Mouse (Mus musculus) midbrain, postnatal 0 days (tissue): Measurements from ENCODE around the gene Rab3d. TPM values are rescaled to one million over a fixed set of nuclear protein-coding genes. Genes with fewer than 3 reads are reported as not detected.

Experiments used
- ATAC-seq: fragments of 200-750 bp; cut with Nextera tagmentation; 2 replicates; pipeline ENCODE4 v1.8.0; 2017; ENCODE audit warnings: moderate number of reproducible peaks, mild to moderate bottlenecking, moderate TSS enrichment, moderate library complexity; ENCODE audit not compliant: low FRiP score
- DNase-seq: peaks from one replicate; pipeline ENCODE4 v3.0.0-alpha.2; 2015; ENCODE audit warnings: low spot score
- H3K27ac ChIP-seq: fragments of 300-500 bp; sonication (generic); 2 replicates; pipeline ENCODE4 v1.5.1; 2014; ENCODE audit warnings: low read depth, mild to moderate bottlenecking, low read length, mixed read lengths
- H3K27me3 ChIP-seq: fragments of 300-500 bp; sonication (generic); 2 replicates; pipeline ENCODE4 v1.6.1; 2014; ENCODE audit warnings: low read length, control low read depth, mixed read lengths; ENCODE audit not compliant: insufficient read depth
- H3K36me3 ChIP-seq: fragments of 300-500 bp; sonication (generic); 2 replicates; pipeline ENCODE4 v1.6.1; 2014; ENCODE audit warnings: low read length, control low read depth, mixed read lengths; ENCODE audit not compliant: insufficient read depth
- H3K4me1 ChIP-seq: fragments of 300-500 bp; sonication (generic); 2 replicates; pipeline ENCODE4 v1.6.1; 2014; ENCODE audit warnings: mild to moderate bottlenecking, control low read depth, antibody characterized with exemption, low read length, mixed read lengths; ENCODE audit not compliant: insufficient read depth
- H3K4me2 ChIP-seq: fragments of 300-500 bp; sonication (generic); 2 replicates; pipeline ENCODE4 v1.6.1; 2014; ENCODE audit warnings: low read depth, mild to moderate bottlenecking, low read length, mixed read lengths; ENCODE audit not compliant: poor library complexity, severe bottlenecking
- H3K4me3 ChIP-seq: fragments of 300-500 bp; sonication (generic); 2 replicates; pipeline ENCODE4 v1.5.1; 2014; ENCODE audit warnings: low read depth, mild to moderate bottlenecking, low read length, moderate library complexity
- H3K9ac ChIP-seq: fragments of 300-500 bp; sonication (generic); replicated peaks from 2 replicates; pipeline ENCODE4 v1.6.1; 2014; ENCODE audit warnings: mild to moderate bottlenecking, low read length, moderate library complexity, mixed read lengths; ENCODE audit not compliant: poor library complexity, severe bottlenecking
- H3K9me3 ChIP-seq: fragments of 300-500 bp; sonication (generic); 2 replicates; pipeline ENCODE4 v1.6.1; 2016; ENCODE audit warnings: low read length, control low read depth
- CTCF ChIP-seq: IDR thresholded peaks from 2 replicates; pipeline ENCODE4 v1.5.1; 2016; ENCODE audit warnings: antibody characterized with exemption, mild to moderate bottlenecking
- WGBS: fragments of 180-500 bp; shearing (Covaris S2); extraction: QIAGEN DNeasy Blood & Tissue Kit; methylation state at CpG from one replicate; pipeline ENCODE4 v1.1.7; 2014; 5-methylcytosine and 5-hydroxymethylcytosine counted together
- polyA plus RNA-seq: library from polyadenylated mRNA; unstranded; fragments of >200 nt; fragmentation: Nextera tagmentation; extraction: Ambion mirVana; gene quantifications from 2 replicates; pipeline ENCODE4 v1.2.1, GENCODE M21; 2015
- total RNA-seq: library from RNA; depleted of rRNA; stranded (reverse); fragments of >200 nt; gene quantifications from 2 replicates; pipeline ENCODE4 v1.2.3, GENCODE M21; 2014

Rab3d gene
- total and polyA plus RNA-seq, 2 experiments from 2014 or later = 17.4 to 26.0 TPM

GRCm38 (mm10) chr9:21916851-21917492 lies 1.0 kb downstream of the Rab3d start:
- Histone ChIP-seq H3K27ac (0 out of 2 replicates have a peak overlapping the region, but pooled peaks have one; percentile 27), H3K9me3 (no peaks in the 10 kb centered on the region), H3K9ac (peak overlapping the region; percentile 73; the same call in 1 of the 2 replicates), H3K27me3 (no peaks in the 10 kb centered on the region), H3K4me3 (peak overlapping the region; percentile 68), H3K4me1 (no peaks in the 10 kb centered on the region), H3K4me2 (peak overlapping the region; percentile 81), H3K36me3 (0 out of 2 replicates have a peak, but pooled peaks cover 7% of the 10 kb centered on the region)
- ATAC-seq (no peak), DNase-seq (no peak)
- WGBS = 64% methylated on average over 3 of the region's 3 CpGs
- TF ChIP-seq CTCF = no peak

DNA sequence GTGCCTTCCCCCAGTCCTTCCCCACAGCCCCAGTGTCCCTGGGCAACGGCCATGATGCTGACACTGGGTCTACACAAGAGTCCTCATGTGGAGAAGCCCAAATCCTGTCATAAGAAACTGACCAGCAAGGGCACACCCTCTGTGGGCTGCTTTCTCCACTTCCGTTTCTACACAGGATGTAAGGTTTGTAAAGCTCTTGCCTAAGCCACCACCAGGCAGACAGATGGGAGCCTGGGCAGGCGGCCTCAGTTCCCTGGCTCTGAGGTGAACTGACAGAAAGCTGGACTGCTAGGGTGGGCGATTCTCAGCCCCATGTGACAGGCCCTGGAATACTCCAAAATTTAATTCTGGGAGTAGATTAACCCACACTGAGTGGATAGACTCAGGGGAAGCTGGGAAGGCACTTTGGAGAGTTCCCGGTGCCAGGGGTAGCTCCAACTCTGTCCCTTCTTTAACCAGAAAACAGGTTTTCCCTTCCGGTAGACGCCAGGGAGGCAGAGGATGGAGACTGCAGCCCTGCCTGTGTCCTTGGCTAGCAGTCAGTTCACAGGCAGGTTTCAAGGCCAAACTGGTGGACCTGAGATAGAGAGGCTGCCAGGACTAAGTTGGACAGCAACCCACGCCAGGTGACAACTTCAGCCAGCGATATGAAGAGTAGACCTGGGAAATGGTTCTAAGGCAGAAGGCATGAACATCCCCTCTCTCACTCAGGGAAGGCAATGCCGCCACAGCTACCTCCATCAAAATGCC lies 8.3 kb downstream of the Rab3d start:
- ATAC-seq (no peak), DNase-seq (no peak)
- Histone ChIP-seq H3K9me3 (no peaks in the 10 kb centered on the region), H3K9ac (no peak overlapping the region), H3K27me3 (no peaks in the 10 kb centered on the region), H3K27ac (no peak overlapping the region), H3K36me3 (peaks cover 20% of the 10 kb centered on the region), H3K4me3 (no peak overlapping the region), H3K4me1 (no peaks in the 10 kb centered on the region), H3K4me2 (no peak overlapping the region)
- no peak for TF ChIP-seq CTCF
- 81% methylated on average over 10 of the region's 10 CpGs for WGBS

DNA sequence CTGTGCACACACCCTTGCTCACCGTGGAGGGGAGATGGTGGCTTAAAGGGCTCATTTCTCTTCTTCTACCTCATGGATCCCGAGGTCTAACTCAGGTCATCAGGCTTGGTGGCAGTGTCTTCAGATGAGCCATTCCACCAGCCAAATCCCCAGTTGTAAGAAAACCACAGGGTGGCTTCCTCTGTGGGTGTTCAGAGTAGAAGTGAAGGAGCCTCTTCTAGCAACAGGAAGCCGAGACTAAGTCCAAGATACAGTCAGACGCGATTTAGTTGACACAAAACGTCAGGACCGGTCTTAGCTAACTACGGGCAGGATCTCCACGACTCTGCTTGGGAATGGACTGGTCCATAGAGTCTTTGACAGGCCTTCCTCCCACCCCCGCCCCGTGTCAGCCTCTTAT lies 9.8 kb downstream of the Rab3d start:
- no peaks in the 10 kb centered on the region for H3K4me1 ChIP-seq
- no peak for TF ChIP-seq CTCF
- H3K27ac ChIP-seq = no peak overlapping the region
- no peak overlapping the region for H3K4me2 ChIP-seq
- H3K9ac ChIP-seq = no peak overlapping the region
- ATAC-seq = no peak
- peaks cover 15% of the 10 kb centered on the region for H3K36me3 ChIP-seq
- DNase-seq = no peak
- H3K27me3 ChIP-seq = no peaks in the 10 kb centered on the region
- H3K9me3 ChIP-seq = no peaks in the 10 kb centered on the region
- no peak overlapping the region for H3K4me3 ChIP-seq
- 77% methylated on average over 11 of the region's 11 CpGs for WGBS

DNA sequence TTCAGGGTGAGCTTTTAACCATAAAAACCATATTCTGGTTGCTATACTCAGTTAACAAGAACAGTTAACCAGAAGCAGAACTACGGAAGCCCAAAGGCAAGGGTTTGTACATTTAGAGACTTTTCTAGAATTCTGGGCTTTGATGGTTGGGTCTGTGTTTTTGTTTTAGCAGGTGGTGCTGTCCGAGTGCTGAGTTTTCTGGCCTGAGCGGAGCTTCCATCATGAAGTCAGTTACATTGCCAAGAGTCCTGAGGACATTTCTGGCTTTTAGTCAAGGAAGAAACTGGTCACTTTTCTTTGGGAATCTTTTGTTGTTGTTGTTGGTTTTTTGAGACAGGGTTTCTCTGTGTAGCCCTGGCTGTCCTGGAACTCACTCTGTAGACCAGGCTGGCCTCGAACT lies 14.0 kb downstream of the Rab3d start:
- Histone ChIP-seq H3K9ac (no peak overlapping the region), H3K27ac (no peak overlapping the region), H3K27me3 (0 out of 2 replicates have a peak, but pooled peaks cover 8% of the 10 kb centered on the region), H3K9me3 (no peaks in the 10 kb centered on the region), H3K4me1 (no peaks in the 10 kb centered on the region), H3K4me2 (no peak overlapping the region), H3K4me3 (no peak overlapping the region), H3K36me3 (no peaks in the 10 kb centered on the region)
- DNase-seq (no peak), ATAC-seq (no peak)
- TF ChIP-seq CTCF = no peak
- 92% methylated on average over 4 of the region's 4 CpGs for WGBS

DNA sequence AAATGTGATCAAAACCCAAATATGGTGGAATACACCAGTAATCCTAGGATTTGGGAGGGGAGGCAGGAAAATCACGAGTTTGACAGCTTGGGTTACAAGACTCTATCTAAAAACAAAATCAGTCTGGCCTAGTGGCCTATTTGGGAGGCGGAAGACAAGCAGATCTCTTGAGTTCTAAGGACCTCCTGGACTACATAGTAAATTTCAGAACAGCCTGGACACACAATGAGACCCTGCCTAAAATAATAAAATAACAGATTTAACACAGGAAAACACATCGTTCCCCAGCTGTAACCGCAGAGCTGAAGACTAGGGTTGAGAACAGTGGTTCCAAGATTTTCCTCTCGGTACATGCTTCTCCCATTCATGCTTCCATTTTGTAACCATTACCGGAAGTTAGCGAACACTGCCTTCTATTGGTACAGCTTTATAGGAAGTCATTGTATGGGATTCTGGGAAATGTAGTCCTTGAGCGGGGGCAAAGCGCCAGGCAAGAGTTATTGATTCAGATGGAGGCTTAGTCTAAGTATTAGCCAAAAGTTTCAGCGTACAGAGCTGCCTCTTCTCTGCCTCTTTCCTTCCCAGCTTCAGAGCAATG lies 16.7 kb downstream of the Rab3d start:
- Histone ChIP-seq H3K4me3 (peak overlapping the region; percentile 36), H3K27me3 (0 out of 2 replicates have a peak, but pooled peaks cover 12% of the 10 kb centered on the region), H3K36me3 (no peaks in the 10 kb centered on the region), H3K4me1 (no peaks in the 10 kb centered on the region), H3K9me3 (no peaks in the 10 kb centered on the region), H3K9ac (0 out of 2 replicates have a peak overlapping the region, but pooled peaks have one; percentile 29), H3K4me2 (peak overlapping the region; percentile 50), H3K27ac (peak overlapping the region; percentile 64)
- ATAC-seq = peak; percentile 79
- TF ChIP-seq CTCF = peak; percentile 65
- 17% methylated on average over 10 of the region's 10 CpGs for WGBS
- peak; percentile 93 for DNase-seq
